Mouse (Mus musculus): ENCODE data around the gene 1110012L19Rik. TPM values are rescaled to one million over a fixed set of nuclear protein-coding genes. Genes with fewer than 3 reads are reported as not detected.

1110012L19Rik gene
- polyA plus RNA-seq, 1 experiment from 2014 or later = 9.7 TPM

Other genes starting within 250 kb of the 1110012L19Rik start
- gene Ids, start 20.8 kb upstream of the 1110012L19Rik start, polyA plus RNA-seq (2015; fragmentation: Nextera tagmentation; extraction: Ambion mirVana) = 0.38 and 0.47 TPM in 2 replicates
- 13.0 and 13.5 TPM in 2 replicates for gene Tmem185a, start 91.3 kb downstream of the 1110012L19Rik start, polyA plus RNA-seq (2015; fragmentation: Nextera tagmentation; extraction: Ambion mirVana)